Mouse (Mus musculus): ENCODE results near the gene Frat2. TPM values are rescaled to one million over a fixed set of nuclear protein-coding genes. Genes with fewer than 3 reads are reported as not detected.
"Not testable (repeated sequence)": the region's sequence is repeated elsewhere in the genome, so short reads cannot be mapped to it uniquely, and the experiment has no call there.

Gene Frat2
- 1 to 10 TPM; 1.8 to 4.4 (median 3.8) TPM for total RNA-seq (2022)

DNA sequence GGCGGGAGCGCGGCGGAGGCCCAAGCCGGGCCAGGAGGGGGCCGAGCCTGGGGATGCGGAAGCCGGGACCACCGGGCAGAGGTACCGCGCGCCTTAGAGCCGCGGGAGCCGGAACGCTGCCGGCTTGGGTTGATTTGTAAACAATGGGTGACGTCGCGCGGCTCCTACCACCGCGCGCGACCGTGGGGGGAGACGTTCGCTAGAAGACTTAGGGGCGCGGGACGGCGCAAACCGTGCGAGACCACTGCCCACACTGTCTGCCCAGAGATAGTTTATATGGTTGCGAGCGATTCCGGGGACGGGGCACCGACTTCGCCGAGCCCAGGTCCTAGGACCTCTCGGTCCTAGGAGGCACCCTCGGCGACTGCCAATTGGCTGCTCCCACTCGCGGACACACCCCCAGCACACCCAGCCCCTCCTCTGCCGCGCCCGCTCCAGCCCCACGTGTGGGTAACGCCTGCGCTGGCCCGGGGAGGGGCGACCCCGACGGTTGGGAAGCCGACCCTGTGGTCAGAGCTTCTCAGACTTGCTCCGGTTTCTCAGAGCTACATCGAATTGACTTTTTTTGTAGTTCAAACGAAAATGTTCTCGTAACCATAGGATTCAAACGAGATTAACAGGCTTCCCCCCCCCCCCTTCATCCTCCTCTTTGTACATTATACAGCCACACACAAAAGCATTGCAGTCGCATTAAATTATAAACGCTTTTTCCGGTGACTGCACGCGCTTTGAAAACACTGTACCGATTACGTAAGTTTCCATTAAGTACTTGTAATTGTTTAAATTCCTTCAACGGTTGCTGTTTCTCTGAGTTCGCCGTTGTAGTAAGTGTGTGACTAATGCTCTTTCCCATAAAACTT is at the start of gene Frat2:
Gene Frat2 (minus strand): TSS at position 141 of the 860 bp plus-strand sequence.
- peak; percentile 80 for DNase-seq

DNA sequence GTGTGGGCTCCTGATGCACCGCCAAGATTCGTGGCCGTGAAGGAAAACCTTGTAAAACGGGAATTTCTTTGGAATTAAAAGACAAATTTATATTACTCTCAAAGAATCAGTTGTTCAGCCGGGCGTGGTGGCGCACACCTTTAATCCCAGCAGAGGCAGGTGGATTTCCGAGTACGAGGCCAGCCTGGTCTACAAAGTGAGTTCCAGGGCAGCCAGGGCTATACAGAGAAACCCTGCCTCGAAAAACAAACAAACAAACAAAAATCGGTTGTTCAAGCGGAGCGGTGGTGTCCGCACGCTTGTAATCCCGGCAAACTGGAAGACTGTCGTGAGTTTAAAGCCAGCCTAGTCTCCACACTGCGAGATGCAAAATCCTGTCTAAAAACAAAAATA is 48.4 kb upstream of the Frat2 start:
- DNase-seq, result no peak

DNA sequence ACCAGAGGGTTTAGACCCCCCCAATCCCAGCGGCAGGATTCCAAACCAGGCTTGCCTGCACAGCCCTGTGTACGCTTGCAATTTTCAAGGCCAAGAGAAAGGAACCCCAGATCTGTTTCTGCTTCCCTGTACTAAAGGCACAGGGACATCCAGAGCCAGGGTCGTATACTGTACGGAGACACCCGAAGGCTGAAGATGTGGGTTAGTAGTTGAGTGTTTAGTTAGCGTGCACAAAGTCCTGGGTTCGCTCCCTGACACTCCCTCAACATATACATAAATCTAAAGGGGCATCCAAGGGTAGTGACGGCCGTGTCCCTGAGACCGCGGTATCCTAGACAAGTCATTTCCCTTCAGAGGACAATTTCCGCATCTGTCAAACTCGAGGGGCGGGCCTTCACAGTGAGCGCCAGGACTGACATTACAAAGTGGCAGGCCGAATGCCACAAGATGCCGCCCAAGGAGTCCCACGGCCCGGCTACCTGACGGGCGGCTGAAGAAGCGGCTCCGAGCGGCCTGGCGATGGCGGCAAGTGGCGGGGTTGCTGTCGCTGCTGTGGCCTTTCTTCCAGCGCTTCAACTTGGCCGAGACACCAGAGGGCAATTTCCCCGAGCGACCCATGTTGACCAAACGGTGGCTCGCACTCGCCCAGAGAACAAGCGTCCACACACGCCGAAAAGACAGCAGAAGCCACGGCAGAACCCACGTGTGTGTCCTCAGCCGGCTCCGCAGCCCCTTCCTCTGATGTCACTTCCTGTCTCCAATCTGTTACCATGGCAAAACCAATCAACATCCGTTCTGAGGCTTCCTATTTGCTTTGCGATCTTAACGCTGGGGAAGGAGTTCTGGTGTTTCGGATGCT is 47.8 kb upstream of the Frat2 start, which contains the start of gene Rrp12:
Gene Rrp12 (minus strand): TSS at position 714 of the 859 bp plus-strand sequence.
- peak; percentile 75 for DNase-seq

DNA sequence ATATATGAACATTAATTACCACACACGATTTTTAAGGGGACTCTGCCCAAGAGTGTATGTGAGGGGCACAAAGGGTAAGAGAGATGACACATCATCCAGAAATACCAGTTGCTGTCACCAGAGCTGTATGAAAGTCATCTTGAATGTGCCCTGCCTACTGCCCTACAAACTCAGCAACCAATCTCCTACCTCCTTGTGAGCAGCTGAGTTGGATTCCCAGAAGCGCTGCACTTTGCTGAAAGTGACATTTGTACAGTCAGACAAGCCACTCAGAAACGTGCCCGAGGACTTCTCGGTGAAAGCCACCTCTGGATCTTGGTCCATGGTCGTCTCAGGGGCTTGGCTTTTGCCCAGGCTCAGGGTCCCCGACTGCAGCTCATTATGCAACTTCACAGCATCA is 47.0 kb upstream of the Frat2 start:
- no peak for DNase-seq

DNA sequence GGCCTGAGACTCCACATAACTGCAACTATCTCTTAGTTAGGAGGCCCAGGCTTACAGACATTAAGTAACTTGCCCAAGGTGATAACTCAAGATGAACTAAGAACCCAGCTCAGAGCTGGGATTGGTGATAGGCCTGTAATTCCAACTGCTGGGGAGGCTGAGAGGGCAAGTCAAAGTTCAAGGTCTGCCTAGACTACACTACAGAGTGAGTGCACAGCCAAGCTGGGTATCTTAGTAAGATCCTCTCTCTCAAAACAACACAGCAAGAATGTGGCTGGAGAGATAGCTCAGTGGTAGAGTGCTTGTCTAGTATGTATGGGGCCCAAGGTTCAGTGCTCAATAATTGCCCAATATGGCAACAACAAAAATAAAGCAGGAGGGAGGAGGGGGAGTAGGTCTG is 40.3 kb upstream of the Frat2 start:
- DNase-seq, result no peak

DNA sequence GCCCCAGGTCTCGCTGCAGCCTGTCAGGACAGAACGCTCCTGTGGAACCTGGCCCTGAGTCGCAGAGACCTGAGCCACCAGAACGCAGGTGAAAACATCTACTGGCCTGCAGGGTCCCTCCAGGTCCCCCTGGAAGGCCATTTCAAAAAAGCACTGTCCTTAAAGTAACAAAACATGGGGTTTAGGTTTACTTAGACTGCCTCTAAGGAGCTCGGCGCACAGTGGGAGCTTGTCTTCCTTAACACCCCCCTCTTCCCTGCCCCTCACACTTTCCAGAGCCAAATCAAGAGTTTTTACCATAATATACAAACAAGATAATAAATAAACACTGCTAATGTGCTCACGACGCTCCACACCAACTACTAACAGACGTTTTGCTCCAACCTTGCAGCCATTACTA is 36.0 kb upstream of the Frat2 start:
- DNase-seq, result no peak

DNA sequence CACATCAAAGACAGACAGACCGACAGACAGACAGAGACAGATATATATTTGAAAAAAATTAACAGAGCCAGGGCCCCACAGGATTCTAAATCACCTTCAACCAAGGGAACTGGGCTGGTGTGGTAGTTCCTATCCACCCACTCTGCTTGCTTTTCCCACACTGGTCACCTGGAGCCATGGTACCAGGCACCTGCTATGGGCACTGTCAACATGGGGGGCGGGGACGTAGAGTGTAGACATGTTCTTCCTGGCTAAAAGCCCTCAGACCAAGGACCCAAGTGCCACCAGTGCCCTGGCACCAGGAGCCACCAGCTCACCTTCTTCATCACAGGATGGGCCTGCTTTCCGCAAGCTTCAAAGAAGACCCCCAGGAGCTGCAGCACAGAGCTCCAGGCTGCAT is 33.9 kb upstream of the Frat2 start:
- no peak for DNase-seq

DNA sequence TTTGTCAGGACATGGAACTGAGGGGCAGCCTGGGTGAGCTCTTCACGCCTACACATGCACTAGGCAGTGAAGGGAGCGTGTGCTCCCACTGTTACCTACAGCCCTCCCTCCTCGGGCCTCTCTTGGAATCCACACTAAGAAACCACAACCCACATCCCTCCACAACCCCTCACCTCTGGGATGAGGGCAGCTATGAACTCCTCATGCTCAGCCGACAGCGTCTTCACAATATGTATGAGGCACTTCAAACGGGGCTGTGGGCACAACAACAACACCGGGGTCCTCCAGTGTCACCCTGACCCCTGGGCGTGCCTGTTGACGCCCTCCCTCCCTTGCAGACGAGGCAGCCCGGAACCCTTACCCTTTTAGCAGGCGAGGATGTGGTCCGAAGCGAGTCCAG is 26.4 kb upstream of the Frat2 start:
- DNase-seq, result no peak

DNA sequence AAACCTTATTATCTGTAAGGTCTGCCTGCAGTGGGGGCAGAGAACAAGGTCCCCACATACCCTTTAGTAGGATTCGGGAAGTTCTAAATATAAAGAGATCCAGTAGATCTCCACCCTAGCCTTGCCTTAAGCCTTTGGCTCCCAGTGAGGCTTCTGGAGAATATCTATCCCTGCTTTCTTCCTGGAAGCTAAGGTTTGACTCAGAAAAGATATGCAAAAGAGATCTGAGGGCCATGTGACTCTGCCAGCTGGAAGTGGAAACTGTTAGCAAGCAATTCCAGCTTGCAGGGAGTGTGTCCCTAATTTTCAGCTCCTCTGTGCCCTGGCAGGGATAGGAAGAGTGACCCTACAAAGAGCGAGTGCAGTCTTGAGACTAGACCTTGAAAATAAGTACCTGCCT is 24.4 kb upstream of the Frat2 start:
- no peak for DNase-seq

DNA sequence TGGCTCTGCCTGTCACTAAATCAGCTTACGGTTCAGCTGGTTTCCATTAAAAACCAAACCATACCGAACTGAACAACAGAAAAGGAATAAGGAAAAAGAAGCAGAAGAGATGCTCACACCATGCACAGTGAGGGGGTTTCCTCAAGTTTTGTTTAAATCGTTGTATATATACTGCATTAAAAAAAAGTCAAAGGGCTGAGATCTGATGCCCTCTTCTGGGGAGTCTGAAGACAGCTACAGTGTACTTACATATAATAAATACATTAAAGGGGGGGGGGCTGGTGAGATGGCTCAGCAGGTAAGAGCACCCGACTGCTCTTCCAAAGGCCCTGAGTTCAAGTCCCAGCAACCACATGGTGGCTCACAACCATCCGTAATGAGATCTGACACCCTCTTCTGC is 22.0 kb upstream of the Frat2 start:
- DNase-seq, result not testable (repeated sequence)

DNA sequence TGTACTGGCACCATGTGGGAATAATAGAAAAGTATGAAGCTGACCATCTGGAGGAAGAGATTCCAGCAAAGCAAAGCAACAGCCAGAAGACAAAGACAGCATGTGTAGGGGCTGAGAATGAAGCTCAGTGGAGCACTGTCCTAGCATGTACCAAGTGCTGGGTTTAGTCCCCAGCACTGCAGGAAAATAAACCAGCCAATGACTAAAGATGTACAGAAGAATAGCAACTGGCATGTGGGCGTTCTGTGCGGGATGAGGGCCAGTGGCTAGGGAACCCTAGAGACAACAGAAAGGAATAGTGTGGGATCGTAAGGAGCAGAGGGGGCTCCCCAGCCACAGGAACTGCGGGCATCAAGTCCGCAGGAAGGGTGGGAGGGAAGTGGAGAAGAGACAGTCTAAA is 21.4 kb upstream of the Frat2 start:
- DNase-seq, result no peak

DNA sequence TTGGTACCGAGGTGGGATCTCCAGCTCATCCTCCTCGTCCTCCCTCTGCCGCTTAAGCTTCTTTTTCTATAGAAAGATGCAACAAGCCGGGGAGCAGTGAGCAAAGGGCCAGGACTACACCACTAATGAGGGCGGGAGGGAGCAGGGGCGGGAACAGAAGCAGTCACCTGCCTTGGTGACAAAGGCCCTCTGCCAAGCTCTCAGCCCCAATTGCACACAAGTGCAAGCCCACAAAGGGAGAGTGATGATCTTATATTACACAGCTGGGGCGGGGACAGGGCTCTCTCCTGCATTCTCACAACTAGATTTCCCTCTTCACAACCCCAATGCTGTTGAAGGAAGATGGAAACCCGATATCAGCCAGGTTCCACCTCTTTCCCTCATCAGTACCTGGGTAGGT is 18.8 kb upstream of the Frat2 start:
- no peak for DNase-seq

DNA sequence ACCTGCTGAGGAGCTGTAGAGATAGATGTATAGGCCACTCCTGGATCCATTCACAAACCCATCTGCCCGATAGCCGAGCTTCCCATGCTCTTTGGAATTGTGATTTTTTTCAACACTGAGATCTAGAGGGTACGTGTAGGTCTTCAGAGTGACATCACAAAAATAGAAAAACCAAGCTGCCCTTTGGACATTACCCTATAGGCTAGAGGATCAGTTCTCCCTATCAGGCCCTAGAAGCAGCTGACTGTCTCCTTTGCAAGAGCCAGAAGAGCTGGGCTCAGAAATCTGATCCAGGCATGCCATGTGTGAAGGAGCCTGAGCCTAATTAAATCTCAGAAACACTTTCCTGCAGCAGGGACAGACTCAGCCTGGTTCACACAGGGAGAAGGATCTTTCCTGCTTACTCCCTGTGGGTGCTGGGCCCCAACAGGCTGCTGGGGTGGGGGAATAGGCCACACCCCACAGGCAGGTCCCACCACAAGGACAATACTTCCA is 9.9 kb upstream of the Frat2 start:
- no peak for DNase-seq

DNA sequence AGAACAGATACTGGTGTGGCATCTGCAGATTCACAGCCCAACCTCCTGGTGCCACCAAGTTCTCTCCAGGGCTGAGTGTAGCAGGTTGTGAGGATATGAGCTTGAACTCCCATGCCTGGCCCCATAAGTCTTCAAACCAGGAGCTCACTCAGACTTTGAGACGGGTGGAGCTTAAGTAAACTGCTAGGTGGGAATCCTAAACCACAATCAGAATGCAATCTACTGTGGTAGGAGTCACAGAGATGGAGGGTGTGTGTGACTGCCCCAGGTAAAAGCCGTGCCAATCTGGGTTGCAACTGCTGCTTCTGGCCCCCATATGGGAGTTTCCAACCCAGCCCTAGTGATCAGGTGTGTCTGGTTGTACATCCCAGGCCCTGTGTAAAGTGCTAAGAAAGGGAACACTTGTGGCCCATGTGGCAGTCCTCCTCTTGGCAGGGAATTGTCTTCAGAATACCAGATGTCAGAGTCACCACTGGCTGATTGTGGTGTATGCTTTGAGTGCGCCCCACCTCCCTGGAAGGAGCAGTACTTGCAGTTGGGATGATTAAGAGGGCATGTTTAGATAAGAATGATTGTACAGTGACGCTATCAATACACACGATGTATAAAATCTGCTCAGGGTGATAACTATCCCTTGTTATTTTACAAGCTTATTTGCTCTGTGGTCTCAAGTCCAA is 9.3 kb upstream of the Frat2 start:
- no peak for DNase-seq

DNA sequence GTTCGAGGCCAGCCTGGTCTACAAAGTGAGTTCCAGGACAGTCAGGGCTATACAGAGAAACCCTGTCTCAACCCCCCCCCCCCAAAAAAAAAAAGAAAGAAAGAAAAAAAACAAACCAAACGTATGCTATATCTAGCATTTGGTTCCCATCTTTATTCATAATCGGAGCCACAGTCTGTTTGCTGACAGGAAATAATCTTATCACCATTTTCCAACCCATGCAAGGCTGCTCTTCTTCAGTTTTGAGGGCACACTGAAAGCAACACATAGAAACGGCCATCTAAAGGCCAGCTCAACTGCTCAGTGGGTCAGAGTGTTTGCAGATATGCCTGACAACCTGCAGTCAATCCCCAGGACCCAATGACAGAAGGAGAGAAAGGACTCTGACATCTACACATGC is 4.5 kb upstream of the Frat2 start:
- DNase-seq, result no peak

DNA sequence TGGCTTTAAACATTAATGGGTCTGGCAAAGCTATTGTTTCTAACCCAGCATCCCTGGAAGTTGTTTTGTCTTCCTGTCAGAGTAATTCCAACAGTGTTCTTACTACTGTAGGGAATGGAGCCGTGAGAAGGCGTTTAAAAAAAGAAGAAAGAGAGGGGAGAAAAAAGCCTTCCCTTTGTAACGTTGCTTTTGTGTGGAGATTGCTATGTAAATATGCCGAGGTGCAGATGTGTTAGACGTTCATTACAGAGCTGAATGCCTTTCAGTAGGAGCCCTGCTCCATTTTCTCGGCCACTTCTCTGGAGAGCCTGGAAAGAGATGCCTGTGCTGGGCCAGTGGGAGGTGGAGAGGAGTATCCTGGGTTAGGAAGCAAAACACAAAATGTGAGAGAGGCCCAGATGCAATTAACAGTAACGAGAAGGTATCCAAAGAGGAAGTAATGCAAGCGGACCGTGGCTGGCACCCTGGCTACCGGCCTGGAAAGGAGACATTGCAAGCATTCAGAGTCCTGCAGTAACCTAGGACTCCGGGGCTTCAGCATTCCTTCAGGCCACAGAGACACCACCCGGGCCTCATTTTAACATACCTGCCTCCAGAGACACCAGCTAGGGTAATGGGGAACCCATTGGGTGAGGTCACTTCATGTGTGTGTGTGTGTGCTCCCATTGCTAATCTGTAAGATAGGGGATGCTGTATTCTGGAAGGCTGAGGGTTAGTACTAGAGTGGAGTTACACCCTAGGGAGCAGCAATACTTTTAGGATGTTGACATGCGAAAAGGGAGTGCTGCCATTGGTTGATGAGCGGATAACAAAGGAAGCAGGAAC is 3.0 kb upstream of the Frat2 start:
- DNase-seq, result no peak

DNA sequence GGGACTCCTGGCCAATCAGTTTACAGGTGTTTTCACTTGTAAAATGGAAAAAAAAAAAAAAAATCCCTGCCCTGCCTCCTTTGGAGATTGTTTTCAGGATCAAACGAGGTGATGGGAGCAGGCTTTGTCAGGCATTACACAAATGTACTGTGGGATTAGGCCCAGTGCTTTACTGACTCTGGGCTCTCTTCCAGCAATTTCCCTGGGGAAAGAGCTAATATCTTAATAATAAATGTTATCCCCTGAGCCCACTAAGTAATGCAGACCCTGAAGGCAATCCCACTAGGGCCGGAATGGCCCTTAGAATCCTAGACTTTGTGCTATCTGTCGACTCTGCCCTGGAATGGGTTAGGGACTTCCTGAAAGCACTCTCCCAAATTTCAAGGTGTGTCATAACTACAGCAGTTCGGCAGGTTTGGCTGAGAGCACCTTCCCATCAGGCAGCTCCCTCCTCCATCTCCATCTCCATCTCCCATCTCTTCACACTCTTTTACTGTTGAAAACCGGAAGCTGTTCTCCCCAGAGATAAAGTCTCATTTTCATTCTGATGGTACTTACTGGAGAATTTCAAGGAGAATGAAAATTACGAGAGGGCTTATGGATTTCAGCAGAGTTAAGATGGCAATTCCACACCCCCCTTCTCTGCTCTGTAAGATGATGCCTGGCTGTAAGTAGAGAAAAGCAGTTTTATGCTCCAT is 2.2 kb upstream of the Frat2 start:
- no peak for DNase-seq

DNA sequence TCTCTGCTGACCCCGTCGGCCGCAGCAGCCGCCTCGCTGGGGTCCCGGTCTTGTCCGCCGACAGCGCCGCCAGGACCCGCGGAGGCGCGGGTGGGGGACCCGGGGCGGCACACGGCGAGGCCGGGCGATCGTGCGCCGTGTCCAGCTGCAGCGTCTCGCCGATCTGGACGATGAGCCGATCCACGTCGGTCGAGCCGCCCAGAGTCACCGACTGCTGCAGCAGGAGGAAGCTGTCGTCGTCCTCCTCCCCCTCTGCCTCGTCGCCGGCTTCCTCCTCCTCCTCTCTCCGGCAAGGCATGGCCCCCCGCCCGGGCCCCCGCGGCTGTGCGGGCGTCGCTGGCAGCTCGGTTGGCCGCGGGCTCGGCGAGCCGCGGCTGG is 329 bp downstream of the Frat2 start:
- not testable (repeated sequence) for DNase-seq

DNA sequence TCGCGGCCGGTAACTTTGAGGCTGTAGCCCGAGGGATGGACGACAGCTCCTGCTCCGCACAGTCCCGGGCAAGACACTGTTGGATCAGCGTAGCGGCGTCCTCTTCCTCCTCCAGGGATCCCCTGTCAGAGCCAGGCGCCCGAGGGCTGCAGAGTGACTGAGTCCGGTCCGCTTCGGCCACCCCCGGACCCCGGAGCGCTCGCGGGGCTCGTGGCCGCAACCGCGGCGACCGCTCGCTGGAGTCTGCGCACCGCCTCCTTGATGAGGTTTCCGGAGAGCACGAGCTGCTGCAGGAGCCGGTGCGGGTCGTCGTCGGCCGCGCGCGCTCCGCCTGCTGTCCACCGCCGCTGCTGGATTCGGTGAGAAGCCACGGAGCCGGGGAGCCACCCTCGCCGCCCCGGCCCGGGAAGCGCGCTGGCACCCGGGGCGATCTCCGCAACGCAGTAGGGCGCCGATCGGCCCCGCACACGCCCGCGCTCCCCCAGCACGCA is 796 bp downstream of the Frat2 start:
- DNase-seq, result peak; percentile 23

DNA sequence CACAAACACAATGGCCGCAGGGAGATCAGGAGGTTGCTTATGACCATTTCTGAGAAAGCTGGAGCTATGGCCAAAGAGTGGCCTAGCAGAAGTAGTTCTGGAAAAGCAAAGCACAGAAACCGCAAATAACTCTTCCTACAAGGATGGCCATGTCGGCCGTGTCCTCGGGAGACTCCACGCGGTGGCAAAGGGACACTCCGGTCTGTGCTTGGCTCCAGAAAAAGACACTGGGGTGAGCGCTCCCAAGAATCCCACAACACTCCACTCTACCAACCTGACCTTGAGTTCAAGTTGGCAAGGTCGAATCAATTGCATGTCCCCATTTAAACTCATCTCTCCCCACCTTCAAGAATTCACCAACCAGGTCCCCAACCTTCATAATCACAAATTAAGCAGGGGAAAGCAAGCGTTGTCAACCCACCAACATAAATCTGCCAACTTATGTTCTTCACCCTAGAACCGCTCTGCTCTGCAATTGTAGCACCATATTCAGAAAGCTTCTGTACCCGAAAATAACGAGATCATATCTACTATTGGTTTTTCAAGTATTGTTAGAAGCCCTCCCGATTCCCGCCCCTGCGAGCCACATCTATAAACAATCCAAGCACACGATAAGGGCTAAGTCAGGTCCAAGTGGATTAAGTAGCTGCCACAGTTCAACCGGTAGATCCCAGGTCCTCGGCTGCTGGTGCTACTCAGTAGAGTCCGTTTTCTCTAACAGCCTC is 1.4 kb downstream of the Frat2 start:
- DNase-seq, result peak; percentile 46

Measured in adrenal gland, adult 8-10 months (tissue).